Mouse (Mus musculus): Measurements from ENCODE around the gene Nlrc5. TPM values are rescaled to one million over a fixed set of nuclear protein-coding genes. Genes with fewer than 3 reads are reported as not detected.

Nlrc5 gene
- polyA plus RNA-seq, 1 experiment from 2014 or later: 0.50 TPM

- no peak for ATAC-seq
- Histone ChIP-seq H3K4me3 (ENCODE audit: low read depth, low read length) (no peak overlapping the region), H3K36me3 (ENCODE audit: control insufficient read depth, insufficient read depth) (no peaks in the 10 kb centered on the region), H3K27ac (ENCODE audit: low read depth, low read length) (no peak overlapping the region), H3K4me2 (replicated peaks; ENCODE audit: low read depth) (no peak overlapping the region), H3K9ac (ENCODE audit: low read depth, low read length) (no peak overlapping the region), H3K9me3 (ENCODE audit: control insufficient read depth) (no peaks in the 10 kb centered on the region), H3K27me3 (replicated peaks; ENCODE audit: control insufficient read depth, insufficient read depth, low read length) (no peaks in the 10 kb centered on the region), H3K4me1 (replicated peaks; ENCODE audit: control insufficient read depth, insufficient read depth, low read length) (no peaks in the 10 kb centered on the region)
- WGBS: 66% methylated on average over 6 of the region's 6 CpGs
- no peak for TF ChIP-seq CTCF (IDR thresholded peaks at IDR 0.05; ENCODE audit: low read depth)
These were observed 21.6 kb upstream of the Nlrc5 start for GRCm38 (mm10) chr8:94412518-94412917.

- TF ChIP-seq CTCF (IDR thresholded peaks at IDR 0.05; ENCODE audit: low read depth): no peak
- Histone ChIP-seq H3K4me1 (replicated peaks; ENCODE audit: control insufficient read depth, insufficient read depth, low read length) (no peaks in the 10 kb centered on the region), H3K4me3 (ENCODE audit: low read depth, low read length) (no peak overlapping the region), H3K27me3 (replicated peaks; ENCODE audit: control insufficient read depth, insufficient read depth, low read length) (no peaks in the 10 kb centered on the region), H3K9me3 (ENCODE audit: control insufficient read depth) (no peaks in the 10 kb centered on the region), H3K36me3 (ENCODE audit: control insufficient read depth, insufficient read depth) (no peaks in the 10 kb centered on the region), H3K9ac (ENCODE audit: low read depth, low read length) (no peak overlapping the region), H3K27ac (ENCODE audit: low read depth, low read length) (no peak overlapping the region), H3K4me2 (replicated peaks; ENCODE audit: low read depth) (no peak overlapping the region)
- ATAC-seq: no peak
- 77% methylated on average over 6 of the region's 6 CpGs for WGBS
These were observed 20.6 kb upstream of the Nlrc5 start for GRCm38 (mm10) chr8:94413509-94413908.

- TF ChIP-seq CTCF (IDR thresholded peaks at IDR 0.05; ENCODE audit: low read depth): no peak
These were observed 18.9 kb upstream of the Nlrc5 start for GRCm38 (mm10) chr8:94415218-94415617.

GRCm38 (mm10) chr8:94418017-94418416 is 16.1 kb upstream of the Nlrc5 start:
- 62% methylated on average over 9 of the region's 9 CpGs for WGBS
- no peak overlapping the region for H3K4me3 ChIP-seq (ENCODE audit: low read depth, low read length)
- H3K4me2 ChIP-seq (replicated peaks; ENCODE audit: low read depth): no peak overlapping the region
- H3K9ac ChIP-seq (ENCODE audit: low read depth, low read length): no peak overlapping the region
- TF ChIP-seq CTCF (IDR thresholded peaks at IDR 0.05; ENCODE audit: low read depth): no peak
- ATAC-seq: no peak
- no peaks in the 10 kb centered on the region for H3K9me3 ChIP-seq (ENCODE audit: control insufficient read depth)
- H3K27me3 ChIP-seq (replicated peaks; ENCODE audit: control insufficient read depth, insufficient read depth, low read length): no peaks in the 10 kb centered on the region
- H3K4me1 ChIP-seq (replicated peaks; ENCODE audit: control insufficient read depth, insufficient read depth, low read length): no peaks in the 10 kb centered on the region
- H3K36me3 ChIP-seq (ENCODE audit: control insufficient read depth, insufficient read depth): no peaks in the 10 kb centered on the region
- H3K27ac ChIP-seq (ENCODE audit: low read depth, low read length): no peak overlapping the region

More at GRCm38 (mm10) chr8:94415218-94415617, 18.9 kb upstream of the Nlrc5 start:
- 69% methylated on average over 2 of the region's 2 CpGs for WGBS
- no peaks in the 10 kb centered on the region for H3K27me3 ChIP-seq (replicated peaks; ENCODE audit: control insufficient read depth, insufficient read depth, low read length)
- no peak overlapping the region for H3K27ac ChIP-seq (ENCODE audit: low read depth, low read length)
- H3K4me2 ChIP-seq (replicated peaks; ENCODE audit: low read depth): no peak overlapping the region
- no peaks in the 10 kb centered on the region for H3K4me1 ChIP-seq (replicated peaks; ENCODE audit: control insufficient read depth, insufficient read depth, low read length)
- ATAC-seq: no peak
- no peak overlapping the region for H3K9ac ChIP-seq (ENCODE audit: low read depth, low read length)
- no peak overlapping the region for H3K4me3 ChIP-seq (ENCODE audit: low read depth, low read length)
- no peaks in the 10 kb centered on the region for H3K9me3 ChIP-seq (ENCODE audit: control insufficient read depth)
- no peaks in the 10 kb centered on the region for H3K36me3 ChIP-seq (ENCODE audit: control insufficient read depth, insufficient read depth)

GRCm38 (mm10) chr8:94422270-94422669 is 11.9 kb upstream of the Nlrc5 start:
- Histone ChIP-seq H3K27ac (ENCODE audit: low read depth, low read length) (no peak overlapping the region), H3K27me3 (replicated peaks; ENCODE audit: control insufficient read depth, insufficient read depth, low read length) (no peaks in the 10 kb centered on the region), H3K4me3 (ENCODE audit: low read depth, low read length) (no peak overlapping the region), H3K4me1 (replicated peaks; ENCODE audit: control insufficient read depth, insufficient read depth, low read length) (no peaks in the 10 kb centered on the region), H3K9ac (ENCODE audit: low read depth, low read length) (no peak overlapping the region), H3K9me3 (ENCODE audit: control insufficient read depth) (no peaks in the 10 kb centered on the region), H3K4me2 (replicated peaks; ENCODE audit: low read depth) (no peak overlapping the region), H3K36me3 (ENCODE audit: control insufficient read depth, insufficient read depth) (no peaks in the 10 kb centered on the region)
- WGBS: 90% methylated on average over 4 of the region's 4 CpGs
- no peak for TF ChIP-seq CTCF (IDR thresholded peaks at IDR 0.05; ENCODE audit: low read depth)
- no peak for ATAC-seq

DNA sequence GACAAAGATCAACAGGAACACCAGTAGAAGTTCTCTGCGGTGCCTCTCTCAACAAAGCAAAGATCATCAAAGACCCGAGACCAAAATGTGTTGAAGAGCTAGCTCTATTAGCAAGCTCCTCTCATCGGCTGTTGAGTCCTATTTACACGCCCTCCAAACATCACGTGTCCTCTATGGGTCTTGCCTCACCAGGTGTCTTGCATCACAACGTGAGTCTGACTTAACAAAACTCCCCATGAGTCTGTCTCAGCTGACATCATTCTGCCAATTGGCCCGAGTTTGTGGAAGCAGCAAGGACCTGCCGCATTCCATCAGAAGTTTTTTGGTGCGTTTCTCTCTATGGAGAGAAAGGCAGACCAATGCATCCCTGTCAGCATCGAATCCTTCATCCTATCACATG is 6.2 kb upstream of the Nlrc5 start:
- Histone ChIP-seq H3K27ac (ENCODE audit: low read depth, low read length) (no peak overlapping the region), H3K4me2 (replicated peaks; ENCODE audit: low read depth) (no peak overlapping the region), H3K27me3 (replicated peaks; ENCODE audit: control insufficient read depth, insufficient read depth, low read length) (0 out of 2 replicates have a peak, but pooled peaks cover 2% of the 10 kb centered on the region), H3K4me3 (ENCODE audit: low read depth, low read length) (no peak overlapping the region), H3K9me3 (ENCODE audit: control insufficient read depth) (no peaks in the 10 kb centered on the region), H3K9ac (ENCODE audit: low read depth, low read length) (no peak overlapping the region), H3K4me1 (replicated peaks; ENCODE audit: control insufficient read depth, insufficient read depth, low read length) (no peaks in the 10 kb centered on the region), H3K36me3 (ENCODE audit: control insufficient read depth, insufficient read depth) (no peaks in the 10 kb centered on the region)
- 47% methylated on average over 10 of the region's 10 CpGs for WGBS
- no peak for TF ChIP-seq CTCF (IDR thresholded peaks at IDR 0.05; ENCODE audit: low read depth)
- no peak for ATAC-seq

- 68% methylated on average over 4 of the region's 4 CpGs for WGBS
- Histone ChIP-seq H3K4me1 (replicated peaks; ENCODE audit: control insufficient read depth, insufficient read depth, low read length) (no peaks in the 10 kb centered on the region), H3K4me2 (replicated peaks; ENCODE audit: low read depth) (no peak overlapping the region), H3K9me3 (ENCODE audit: control insufficient read depth) (no peaks in the 10 kb centered on the region), H3K27me3 (replicated peaks; ENCODE audit: control insufficient read depth, insufficient read depth, low read length) (0 out of 2 replicates have a peak, but pooled peaks cover 3% of the 10 kb centered on the region), H3K4me3 (ENCODE audit: low read depth, low read length) (no peak overlapping the region), H3K27ac (ENCODE audit: low read depth, low read length) (no peak overlapping the region), H3K9ac (ENCODE audit: low read depth, low read length) (no peak overlapping the region), H3K36me3 (ENCODE audit: control insufficient read depth, insufficient read depth) (no peaks in the 10 kb centered on the region)
- TF ChIP-seq CTCF (IDR thresholded peaks at IDR 0.05; ENCODE audit: low read depth): no peak
- no peak for ATAC-seq
These were observed 5.7 kb upstream of the Nlrc5 start for GRCm38 (mm10) chr8:94428420-94428819.
